Mouse (Mus musculus) small intestine, adult 2 months (tissue): ENCODE results near the gene Il25.

Source experiments
- CTCF ChIP-seq: fragments of 200-500 bp; IDR thresholded peaks from 2 replicates; pipeline ENCODE4 v1.5.1; 2012; ENCODE audit warnings: low read depth, mild to moderate bottlenecking, control low read depth, inconsistent platforms, low read length, moderate library complexity, mixed read lengths; ENCODE audit not compliant: insufficient replicate concordance, insufficient read length; ENCODE audit errors: extremely low read depth
- POLR2A ChIP-seq: fragments of 200-500 bp; IDR thresholded peaks from 2 replicates; pipeline ENCODE4 v1.6.1; 2012; ENCODE audit warnings: low read depth, mild to moderate bottlenecking, control low read depth, inconsistent platforms, low read length, moderate library complexity

DNA sequence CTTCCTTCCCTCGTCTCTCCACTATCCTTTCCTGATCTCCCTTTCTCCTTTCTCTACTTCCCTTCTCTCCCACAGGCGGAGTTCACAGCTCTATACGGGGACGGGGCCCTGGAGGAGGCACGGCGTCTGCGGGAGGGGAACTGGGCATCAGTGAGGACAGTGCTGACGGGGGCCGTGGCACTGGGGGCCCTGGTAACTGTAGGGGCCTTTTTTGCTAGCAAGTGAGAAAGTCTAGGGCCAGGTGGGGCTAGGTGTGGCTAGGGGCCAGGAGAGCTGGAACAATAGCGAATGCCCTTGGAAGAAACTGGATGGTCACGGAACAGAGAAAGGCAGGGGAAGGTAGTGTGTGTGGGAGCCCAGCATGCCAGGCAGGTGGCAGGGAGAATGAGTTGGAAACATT lies 47.2 kb upstream of the Il25 start:
- TF ChIP-seq POLR2A, result no peak
- TF ChIP-seq CTCF, result no peak
